Mouse (Mus musculus): ENCODE results near the gene Smbd1.

GRCm38 (mm10) chr16:32812888-32813361, 2.6 kb upstream of the Smbd1 start:
- TF ChIP-seq EP300 (IDR thresholded peaks at IDR 0.05; ENCODE audit: low read depth) (no peak), CTCF (IDR thresholded peaks at IDR 0.05; ENCODE audit: low read depth) (peak; percentile 96)

Measured in heart, postnatal 0 days (tissue).